Mouse (Mus musculus) stomach, embryonic 14.5 days (tissue): ENCODE data around the gene Gm11541. TPM values are rescaled to one million over a fixed set of nuclear protein-coding genes. Genes with fewer than 3 reads are reported as not detected.

Experiments
- ATAC-seq: fragments of 200-750 bp; cut with Nextera tagmentation; 2 replicates; pipeline ENCODE4 v1.8.0; 2017; ENCODE audit warnings: low read depth, moderate TSS enrichment; ENCODE audit not compliant: insufficient number of reproducible peaks, insufficient read depth, low FRiP score
- H3K27ac ChIP-seq: fragments of 300-500 bp; sonication (generic); 2 replicates; pipeline ENCODE4 v1.5.1; 2014; ENCODE audit warnings: mild to moderate bottlenecking, low read length, moderate library complexity, mixed read lengths
- H3K27me3 ChIP-seq: fragments of 300-500 bp; sonication (generic); 2 replicates; pipeline ENCODE4 v1.6.1; 2014; ENCODE audit warnings: low read length, control low read depth, mixed read lengths; ENCODE audit not compliant: control insufficient read depth, insufficient read depth
- H3K36me3 ChIP-seq: fragments of 300-500 bp; sonication (generic); 2 replicates; pipeline ENCODE4 v1.6.1; 2014; ENCODE audit warnings: mild to moderate bottlenecking, control low read depth, low read length, moderate library complexity, mixed read lengths; ENCODE audit not compliant: control insufficient read depth, insufficient read depth
- H3K4me1 ChIP-seq: fragments of 300-500 bp; sonication (generic); 2 replicates; pipeline ENCODE4 v1.6.1; 2014; ENCODE audit warnings: low read length, control low read depth, mixed read lengths; ENCODE audit not compliant: control insufficient read depth, insufficient read depth
- H3K4me2 ChIP-seq: fragments of 300-500 bp; sonication (generic); replicated peaks from 2 replicates; pipeline ENCODE4 v1.6.1; 2014; ENCODE audit warnings: low read depth, low read length, control low read depth
- H3K4me3 ChIP-seq: fragments of 300-500 bp; sonication (generic); 2 replicates; pipeline ENCODE4 v1.5.1; 2014; ENCODE audit warnings: low read depth, low read length, control low read depth
- H3K9ac ChIP-seq: fragments of 300-500 bp; sonication (generic); replicated peaks from 2 replicates; pipeline ENCODE4 v1.6.1; 2014; ENCODE audit warnings: low read depth, mild to moderate bottlenecking, control low read depth, low read length, moderate library complexity, mixed read lengths
- H3K9me3 ChIP-seq: fragments of 300-500 bp; sonication (generic); 2 replicates; pipeline ENCODE4 v1.6.1; 2016; ENCODE audit warnings: low read depth, low read length, control low read depth; ENCODE audit not compliant: control insufficient read depth
- WGBS: fragments of 180-500 bp; shearing (Covaris S2); extraction: QIAGEN DNeasy Blood & Tissue Kit; methylation state at CpG from one replicate; pipeline ENCODE4 v1.1.7; 2014; 5-methylcytosine and 5-hydroxymethylcytosine counted together
- polyA plus RNA-seq: library from polyadenylated mRNA; unstranded; fragments of >200 nt; fragmentation: Nextera tagmentation; extraction: Ambion mirVana; gene quantifications from 2 replicates; pipeline ENCODE4 v1.2.1, GENCODE M21; 2014

Gm11541 gene
- 2.3 and 2.9 TPM in 2 replicates for polyA plus RNA-seq

GRCm38 (mm10) chr11:94704472-94704871, at the start of gene Gm11541:
Gene Gm11541, minus strand, starts transcription at chr11:94704499.
- 61% methylated on average over 5 of the region's 5 CpGs for WGBS
- Histone ChIP-seq H3K27me3 (no peaks in the 10 kb centered on the region), H3K4me2 (no peak within 1 kb of the TSS), H3K9me3 (no peaks in the 10 kb centered on the region), H3K9ac (no peak within 1 kb of the TSS), H3K4me1 (peaks cover 18% of the 10 kb centered on the region), H3K27ac (peak within 1 kb of the TSS; percentile 81), H3K4me3 (no peak within 1 kb of the TSS), H3K36me3 (no peaks in the 10 kb centered on the region)
- no peak for ATAC-seq

GRCm38 (mm10) chr11:94752946-94753713, 48.8 kb upstream of the Gm11541 start:
- no peaks in the 10 kb centered on the region for H3K4me1 ChIP-seq
- no peaks in the 10 kb centered on the region for H3K27me3 ChIP-seq
- no peak overlapping the region for H3K9ac ChIP-seq
- 42% methylated on average over 2 of the region's 2 CpGs for WGBS
- H3K4me2 ChIP-seq: no peak overlapping the region
- ATAC-seq: no peak
- H3K27ac ChIP-seq: no peak overlapping the region
- H3K36me3 ChIP-seq: no peaks in the 10 kb centered on the region
- no peak overlapping the region for H3K4me3 ChIP-seq
- no peaks in the 10 kb centered on the region for H3K9me3 ChIP-seq

- 83% methylated on average over 29 of the region's 29 CpGs for WGBS
- H3K4me2 ChIP-seq: no peak within 1 kb of the TSS
- H3K4me3 ChIP-seq: no peak within 1 kb of the TSS
Observed at GRCm38 (mm10) chr11:94741732-94742272, 37.5 kb upstream of the Gm11541 start, which contains the start of gene Cdc34b. Gene Cdc34b, plus strand, starts transcription at chr11:94741782.

GRCm38 (mm10) chr11:94735746-94736145, 31.4 kb upstream of the Gm11541 start:
- ATAC-seq: no peak
- no peak overlapping the region for H3K4me3 ChIP-seq

More at GRCm38 (mm10) chr11:94741732-94742272, 37.5 kb upstream of the Gm11541 start, which contains the start of gene Cdc34b:
- no peak within 1 kb of the TSS for H3K27ac ChIP-seq
- H3K4me1 ChIP-seq: no peaks in the 10 kb centered on the region
- H3K9me3 ChIP-seq: 0 out of 2 replicates have a peak, but pooled peaks cover 4% of the 10 kb centered on the region
- no peak for ATAC-seq
- H3K36me3 ChIP-seq: no peaks in the 10 kb centered on the region
- H3K9ac ChIP-seq: no peak within 1 kb of the TSS
- H3K27me3 ChIP-seq: no peaks in the 10 kb centered on the region

GRCm38 (mm10) chr11:94732773-94733172, 28.5 kb upstream of the Gm11541 start:
- Histone ChIP-seq H3K9ac (no peak overlapping the region), H3K9me3 (no peaks in the 10 kb centered on the region), H3K27me3 (no peaks in the 10 kb centered on the region), H3K4me2 (no peak overlapping the region), H3K4me1 (no peaks in the 10 kb centered on the region), H3K27ac (no peak overlapping the region), H3K4me3 (no peak overlapping the region), H3K36me3 (no peaks in the 10 kb centered on the region)
- ATAC-seq: no peak
- 37% methylated on average over 8 of the region's 8 CpGs for WGBS

More at GRCm38 (mm10) chr11:94735746-94736145, 31.4 kb upstream of the Gm11541 start:
- H3K27me3 ChIP-seq: no peaks in the 10 kb centered on the region
- WGBS: 63% methylated on average over 2 of the region's 2 CpGs
- no peak overlapping the region for H3K4me2 ChIP-seq
- no peaks in the 10 kb centered on the region for H3K9me3 ChIP-seq
- H3K36me3 ChIP-seq: no peaks in the 10 kb centered on the region
- no peak overlapping the region for H3K27ac ChIP-seq
- H3K9ac ChIP-seq: no peak overlapping the region
- H3K4me1 ChIP-seq: no peaks in the 10 kb centered on the region

GRCm38 (mm10) chr11:94731229-94731628, 26.9 kb upstream of the Gm11541 start:
- Histone ChIP-seq H3K4me2 (no peak overlapping the region), H3K27me3 (no peaks in the 10 kb centered on the region), H3K36me3 (no peaks in the 10 kb centered on the region), H3K9me3 (no peaks in the 10 kb centered on the region), H3K9ac (no peak overlapping the region), H3K4me3 (no peak overlapping the region), H3K27ac (no peak overlapping the region), H3K4me1 (no peaks in the 10 kb centered on the region)
- 84% methylated on average over 12 of the region's 12 CpGs for WGBS
- ATAC-seq: no peak

GRCm38 (mm10) chr11:94730261-94730660, 26.0 kb upstream of the Gm11541 start:
- Histone ChIP-seq H3K36me3 (no peaks in the 10 kb centered on the region), H3K9ac (no peak overlapping the region), H3K27me3 (no peaks in the 10 kb centered on the region), H3K4me3 (no peak overlapping the region), H3K27ac (no peak overlapping the region), H3K4me1 (no peaks in the 10 kb centered on the region), H3K9me3 (no peaks in the 10 kb centered on the region), H3K4me2 (no peak overlapping the region)
- ATAC-seq: no peak; the same call in 1 of the 2 replicates
- 28% methylated on average over 5 of the region's 5 CpGs for WGBS

- Histone ChIP-seq H3K4me3 (no peak overlapping the region), H3K9me3 (no peaks in the 10 kb centered on the region), H3K9ac (no peak overlapping the region), H3K4me1 (no peaks in the 10 kb centered on the region), H3K4me2 (no peak overlapping the region), H3K36me3 (no peaks in the 10 kb centered on the region), H3K27me3 (no peaks in the 10 kb centered on the region), H3K27ac (no peak overlapping the region)
- WGBS: 35% methylated on average over 4 of the region's 4 CpGs
- ATAC-seq: no peak
Observed at GRCm38 (mm10) chr11:94729565-94729964, 25.3 kb upstream of the Gm11541 start.
